Mouse (Mus musculus): ENCODE measurements around the gene 1810024B03Rik. TPM values are rescaled to one million over a fixed set of nuclear protein-coding genes. Genes with fewer than 3 reads are reported as not detected.

1810024B03Rik gene
- polyA plus RNA-seq, 1 experiment from 2014 or later: 0.80 TPM

- peaks cover 12% of the 10 kb centered on the region for H3K4me1 ChIP-seq (ENCODE audit: control insufficient read depth, insufficient read depth, low read length)
- no peaks in the 10 kb centered on the region for H3K27me3 ChIP-seq (ENCODE audit: control insufficient read depth, insufficient read depth, low read depth, low read length)
- H3K36me3 ChIP-seq (ENCODE audit: control insufficient read depth, insufficient read depth, low read length): no peaks in the 10 kb centered on the region; the same call in 1 of the 2 replicates
- H3K27ac ChIP-seq (ENCODE audit: low read length): no peak overlapping the region
- H3K4me3 ChIP-seq (ENCODE audit: low read depth, low read length): no peak overlapping the region
- H3K9ac ChIP-seq (ENCODE audit: low read depth, low read length): no peak overlapping the region
- peak overlapping the region; percentile 98; the same call in 1 of the 2 replicates for H3K4me2 ChIP-seq (ENCODE audit: low read length)
- 92% methylated on average over 10 of the region's 10 CpGs for WGBS
- ATAC-seq: 0 out of 2 replicates have a peak, but pooled peaks have one; percentile 30
- no peaks in the 10 kb centered on the region for H3K9me3 ChIP-seq (replicated peaks; ENCODE audit: control insufficient read depth, low read length, poor library complexity, severe bottlenecking)
Measured at GRCm38 (mm10) chr2:127142031-127142430, 66.0 kb downstream of the 1810024B03Rik start.

- Histone ChIP-seq H3K36me3 (ENCODE audit: control insufficient read depth, insufficient read depth, low read length) (no peaks in the 10 kb centered on the region; the same call in 1 of the 2 replicates), H3K9me3 (replicated peaks; ENCODE audit: control insufficient read depth, low read length, poor library complexity, severe bottlenecking) (no peaks in the 10 kb centered on the region), H3K9ac (ENCODE audit: low read depth, low read length) (no peak overlapping the region), H3K4me3 (ENCODE audit: low read depth, low read length) (no peak overlapping the region), H3K27ac (ENCODE audit: low read length) (no peak overlapping the region), H3K27me3 (ENCODE audit: control insufficient read depth, insufficient read depth, low read depth, low read length) (no peaks in the 10 kb centered on the region), H3K4me2 (ENCODE audit: low read length) (no peak overlapping the region), H3K4me1 (ENCODE audit: control insufficient read depth, insufficient read depth, low read length) (peaks cover 12% of the 10 kb centered on the region)
- ATAC-seq: no peak
- 98% methylated on average over 7 of the region's 7 CpGs for WGBS
Measured at GRCm38 (mm10) chr2:127140011-127140410, 68.1 kb downstream of the 1810024B03Rik start.

GRCm38 (mm10) chr2:127139605-127140004, 68.5 kb downstream of the 1810024B03Rik start:
- no peak for ATAC-seq
- no peak overlapping the region for H3K9ac ChIP-seq (ENCODE audit: low read depth, low read length)
- WGBS: 100% methylated on average over 1 of the region's 1 CpGs

GRCm38 (mm10) chr2:127139094-127139493, 69.0 kb downstream of the 1810024B03Rik start:
- Histone ChIP-seq H3K27me3 (ENCODE audit: control insufficient read depth, insufficient read depth, low read depth, low read length) (no peaks in the 10 kb centered on the region), H3K9ac (ENCODE audit: low read depth, low read length) (no peak overlapping the region), H3K4me2 (ENCODE audit: low read length) (no peak overlapping the region), H3K4me1 (ENCODE audit: control insufficient read depth, insufficient read depth, low read length) (peaks cover 19% of the 10 kb centered on the region), H3K27ac (ENCODE audit: low read length) (no peak overlapping the region), H3K9me3 (replicated peaks; ENCODE audit: control insufficient read depth, low read length, poor library complexity, severe bottlenecking) (no peaks in the 10 kb centered on the region), H3K36me3 (ENCODE audit: control insufficient read depth, insufficient read depth, low read length) (no peaks in the 10 kb centered on the region; the same call in 1 of the 2 replicates), H3K4me3 (ENCODE audit: low read depth, low read length) (no peak overlapping the region)
- no peak for ATAC-seq
- 91% methylated on average over 8 of the region's 8 CpGs for WGBS

More at GRCm38 (mm10) chr2:127139605-127140004, 68.5 kb downstream of the 1810024B03Rik start:
- H3K4me1 ChIP-seq (ENCODE audit: control insufficient read depth, insufficient read depth, low read length): peaks cover 14% of the 10 kb centered on the region
- H3K9me3 ChIP-seq (replicated peaks; ENCODE audit: control insufficient read depth, low read length, poor library complexity, severe bottlenecking): no peaks in the 10 kb centered on the region
- H3K4me2 ChIP-seq (ENCODE audit: low read length): no peak overlapping the region
- no peak overlapping the region for H3K27ac ChIP-seq (ENCODE audit: low read length)
- no peaks in the 10 kb centered on the region; the same call in 1 of the 2 replicates for H3K36me3 ChIP-seq (ENCODE audit: control insufficient read depth, insufficient read depth, low read length)
- H3K27me3 ChIP-seq (ENCODE audit: control insufficient read depth, insufficient read depth, low read depth, low read length): no peaks in the 10 kb centered on the region
- no peak overlapping the region for H3K4me3 ChIP-seq (ENCODE audit: low read depth, low read length)

- Histone ChIP-seq H3K27me3 (ENCODE audit: control insufficient read depth, insufficient read depth, low read depth, low read length) (no peaks in the 10 kb centered on the region), H3K9ac (ENCODE audit: low read depth, low read length) (no peak overlapping the region), H3K4me1 (ENCODE audit: control insufficient read depth, insufficient read depth, low read length) (peaks cover 15% of the 10 kb centered on the region), H3K27ac (ENCODE audit: low read length) (no peak overlapping the region), H3K9me3 (replicated peaks; ENCODE audit: control insufficient read depth, low read length, poor library complexity, severe bottlenecking) (no peaks in the 10 kb centered on the region), H3K4me3 (ENCODE audit: low read depth, low read length) (no peak overlapping the region), H3K4me2 (ENCODE audit: low read length) (no peak overlapping the region), H3K36me3 (ENCODE audit: control insufficient read depth, insufficient read depth, low read length) (no peaks in the 10 kb centered on the region; the same call in 1 of the 2 replicates)
- 97% methylated on average over 4 of the region's 4 CpGs for WGBS
- ATAC-seq: no peak
Measured at GRCm38 (mm10) chr2:127138449-127138848, 69.6 kb downstream of the 1810024B03Rik start.

GRCm38 (mm10) chr2:127137838-127138420, 70.2 kb downstream of the 1810024B03Rik start:
- no peaks in the 10 kb centered on the region; the same call in 1 of the 2 replicates for H3K36me3 ChIP-seq (ENCODE audit: control insufficient read depth, insufficient read depth, low read length)
- no peak overlapping the region for H3K4me2 ChIP-seq (ENCODE audit: low read length)
- no peak for ATAC-seq
- H3K27ac ChIP-seq (ENCODE audit: low read length): no peak overlapping the region
- H3K4me3 ChIP-seq (ENCODE audit: low read depth, low read length): no peak overlapping the region
- no peaks in the 10 kb centered on the region for H3K9me3 ChIP-seq (replicated peaks; ENCODE audit: control insufficient read depth, low read length, poor library complexity, severe bottlenecking)
- peaks cover 16% of the 10 kb centered on the region for H3K4me1 ChIP-seq (ENCODE audit: control insufficient read depth, insufficient read depth, low read length)
- WGBS: 88% methylated on average over 10 of the region's 10 CpGs
- H3K27me3 ChIP-seq (ENCODE audit: control insufficient read depth, insufficient read depth, low read depth, low read length): no peaks in the 10 kb centered on the region
- no peak overlapping the region for H3K9ac ChIP-seq (ENCODE audit: low read depth, low read length)

GRCm38 (mm10) chr2:127136979-127137378, 71.1 kb downstream of the 1810024B03Rik start:
- no peak overlapping the region for H3K9ac ChIP-seq (ENCODE audit: low read depth, low read length)
- H3K9me3 ChIP-seq (replicated peaks; ENCODE audit: control insufficient read depth, low read length, poor library complexity, severe bottlenecking): no peaks in the 10 kb centered on the region
- H3K36me3 ChIP-seq (ENCODE audit: control insufficient read depth, insufficient read depth, low read length): no peaks in the 10 kb centered on the region; the same call in 1 of the 2 replicates
- H3K27ac ChIP-seq (ENCODE audit: low read length): no peak overlapping the region
- H3K27me3 ChIP-seq (ENCODE audit: control insufficient read depth, insufficient read depth, low read depth, low read length): no peaks in the 10 kb centered on the region
- H3K4me1 ChIP-seq (ENCODE audit: control insufficient read depth, insufficient read depth, low read length): peaks cover 11% of the 10 kb centered on the region
- ATAC-seq: no peak
- H3K4me2 ChIP-seq (ENCODE audit: low read length): no peak overlapping the region
- no peak overlapping the region for H3K4me3 ChIP-seq (ENCODE audit: low read depth, low read length)
- WGBS: 12% methylated on average over 5 of the region's 5 CpGs

Other genes starting within 250 kb of the 1810024B03Rik start
- gene Ap4e1, start 199.6 kb downstream of the 1810024B03Rik start, polyA plus RNA-seq (2015; fragmentation: Nextera tagmentation; extraction: Ambion mirVana): 10.8 and 12.3 TPM in 2 replicates
- gene Blvra, start 137.6 kb downstream of the 1810024B03Rik start, polyA plus RNA-seq (2015; fragmentation: Nextera tagmentation; extraction: Ambion mirVana): 29.7 and 30.1 TPM in 2 replicates
- gene Ncaph, start 74.3 kb downstream of the 1810024B03Rik start, polyA plus RNA-seq (2015; fragmentation: Nextera tagmentation; extraction: Ambion mirVana): 10.0 and 12.6 TPM in 2 replicates
- 8.5 and 9.9 TPM in 2 replicates for gene Itpripl1, start 64.8 kb downstream of the 1810024B03Rik start, polyA plus RNA-seq (2015; fragmentation: Nextera tagmentation; extraction: Ambion mirVana)
- 52.1 and 55.5 TPM in 2 replicates for gene Snrnp200, start 106 bp upstream of the 1810024B03Rik start, polyA plus RNA-seq (2015; fragmentation: Nextera tagmentation; extraction: Ambion mirVana)
- gene Ciao1, start 39.5 kb upstream of the 1810024B03Rik start, polyA plus RNA-seq (2015; fragmentation: Nextera tagmentation; extraction: Ambion mirVana): 60.5 and 61.1 TPM in 2 replicates
- 52.7 and 54.8 TPM in 2 replicates for gene Tmem127, start 39.6 kb upstream of the 1810024B03Rik start, polyA plus RNA-seq (2015; fragmentation: Nextera tagmentation; extraction: Ambion mirVana)
- gene Stard7, start 61.9 kb upstream of the 1810024B03Rik start, polyA plus RNA-seq (2015; fragmentation: Nextera tagmentation; extraction: Ambion mirVana): 91.1 and 94.5 TPM in 2 replicates
- 10.8 and 15.6 TPM in 2 replicates for gene Dusp2, start 127.9 kb upstream of the 1810024B03Rik start, polyA plus RNA-seq (2015; fragmentation: Nextera tagmentation; extraction: Ambion mirVana)
- not detected in 2 replicates for gene Astl, start 130.4 kb upstream of the 1810024B03Rik start, polyA plus RNA-seq (2015; fragmentation: Nextera tagmentation; extraction: Ambion mirVana)
- gene Adra2b, start 154.9 kb upstream of the 1810024B03Rik start, polyA plus RNA-seq (2015; fragmentation: Nextera tagmentation; extraction: Ambion mirVana): 0.20 and 0.21 TPM in 2 replicates
- gene Gpat2, start 216.9 kb upstream of the 1810024B03Rik start, polyA plus RNA-seq (2015; fragmentation: Nextera tagmentation; extraction: Ambion mirVana): 0.12 and 0.23 TPM in 2 replicates
- gene Fahd2a, start 236.3 kb upstream of the 1810024B03Rik start, polyA plus RNA-seq (2015; fragmentation: Nextera tagmentation; extraction: Ambion mirVana): 32.2 and 37.3 TPM in 2 replicates

All from midbrain, embryonic 16.5 days (tissue).